Mouse (Mus musculus) embryo, embryonic 10.5 days (tissue): ENCODE measurements at regions not wholly inside any gene's neighbourhood (a gene's known extent, or its start where the extent isn't known, plus 50 kb on each side); places are given as distances from the start of the nearest gene placed in this dataset.

Experiments
- DNase-seq: peaks from one replicate; pipeline ENCODE4 v3.0.0-alpha.2; 2015; ENCODE audit warnings: low spot score

DNA sequence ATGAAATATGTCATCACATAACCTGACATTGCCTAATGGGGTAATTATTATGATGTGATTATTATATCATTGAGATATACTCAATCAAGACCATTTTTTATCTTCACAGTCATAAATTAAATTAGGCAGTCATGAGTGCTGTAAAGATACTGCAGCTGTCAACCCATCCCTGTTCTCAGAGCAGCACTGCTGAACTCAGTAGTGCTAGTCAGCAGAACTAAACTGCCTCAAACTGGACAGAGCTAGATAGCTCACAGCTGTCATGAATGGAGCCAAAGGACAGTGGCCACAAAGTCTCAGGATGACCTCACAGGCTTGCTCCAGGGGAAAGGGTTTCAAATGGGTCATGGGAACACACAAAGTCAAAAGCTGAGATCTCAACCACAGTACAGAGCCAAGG lies 71.3 kb downstream of the Gm6760 start:
- no peak for DNase-seq

DNA sequence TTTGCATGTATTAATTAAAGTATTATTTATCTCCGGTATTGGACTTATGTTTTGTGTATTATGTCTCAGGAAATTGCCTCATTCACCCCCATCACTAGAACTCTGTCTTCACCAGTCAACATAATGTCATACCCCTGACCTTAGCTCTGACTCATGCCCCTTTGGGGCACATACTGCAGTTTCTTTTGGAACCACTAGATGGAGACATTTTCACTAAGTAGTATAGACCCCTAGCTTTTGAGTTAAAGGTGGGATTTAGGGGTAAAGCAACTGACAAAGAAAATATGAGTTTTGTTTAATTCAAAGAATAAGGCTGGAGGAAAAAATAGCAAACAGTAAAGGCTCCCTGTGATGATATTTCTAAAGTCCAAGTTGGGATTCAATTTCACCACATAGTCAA lies 93.6 kb downstream of the Gm6760 start:
- peak; percentile 50 for DNase-seq

DNA sequence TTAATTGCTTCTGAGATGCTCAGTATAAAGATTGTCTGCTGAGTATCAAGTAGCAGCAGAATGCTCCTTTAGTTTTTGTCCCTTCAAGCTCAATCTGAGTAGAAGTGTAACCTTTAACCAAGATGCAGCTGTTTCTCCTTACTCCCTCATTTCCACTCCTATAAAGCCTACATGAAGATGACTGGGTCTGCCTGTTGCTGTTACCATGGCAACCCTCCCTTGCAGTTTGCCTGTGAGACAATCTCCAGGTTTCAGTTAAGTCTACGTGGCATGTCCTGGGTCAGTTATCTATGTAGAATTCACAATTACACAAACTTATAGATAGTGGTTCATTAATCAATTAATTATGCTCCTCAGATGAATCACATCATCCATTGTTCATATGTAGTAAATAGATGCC lies 95.2 kb downstream of the Gm6760 start:
- peak; percentile 1 for DNase-seq
